In genomic region chr12:40898414-40899027, GRCm38 (mm10) we compare ENCODE assay signal across 12 mouse cellular contexts.
DNase-seq lines count a peak whose midpoint lies in the region; ATAC-seq and TF ChIP-seq lines count a peak whose summit lies in the region.
"Had no signal": no experiment of that assay in that cellular context is flagged by ENCODE, and none has a peak within 500 bp of the region (broad histone marks: within the 10 kb centered on the region; RNA-seq: fewer than 3 reads in every experiment).

No protein-coding gene starts in this region.

- H3K27ac ChIP-seq in forebrain, postnatal 0 days (ENCODE audit: low read depth, low read length): no peak overlapping the region
- H3K27ac ChIP-seq in neural tube, embryonic 13.5 days (replicated peaks): no peak overlapping the region
- H3K27ac ChIP-seq: heart, embryonic 10.5 days; liver, embryonic 13.5 days had no signal

- H3K9me3 ChIP-seq in forebrain, postnatal 0 days (ENCODE audit: low read length): no peaks in the 10 kb centered on the region
- H3K9me3 ChIP-seq in neural tube, embryonic 13.5 days: no peaks in the 10 kb centered on the region
- H3K9me3 ChIP-seq: heart, embryonic 10.5 days; liver, embryonic 13.5 days had no signal

- peak; percentile 6 to 22 for DNase-seq in layer of hippocampus, postnatal 10 days (ENCODE audit: low spot score in 2 of 2)
- DNase-seq in layer of hippocampus, adult 9-10 months (ENCODE audit: low spot score): no peak
- peak; percentile 50 to 60 for DNase-seq in cerebellum, adult 18-20 months
- peak; percentile 22 for DNase-seq in forebrain, postnatal 0 days
- no peak for DNase-seq in left cerebral cortex, adult 9 months (ENCODE audit: low spot score in 2 of 2)
- no peak for DNase-seq in layer of hippocampus, adult 9-11 months
- DNase-seq in gastrocnemius, postnatal 25 days: no peak
- DNase-seq: liver, embryonic 13.5 days had no signal

- WGBS in forebrain, postnatal 0 days: 65% methylated on average over 8 of the region's 8 CpGs
- WGBS in neural tube, embryonic 13.5 days: 55% methylated on average over 8 of the region's 8 CpGs

- H3K4me1 ChIP-seq in forebrain, postnatal 0 days (ENCODE audit: insufficient read depth): no peaks in the 10 kb centered on the region
- H3K4me1 ChIP-seq in neural tube, embryonic 13.5 days (replicated peaks): peaks cover 7% of the 10 kb centered on the region; the same call in 1 of the 2 replicates
- H3K4me1 ChIP-seq: heart, embryonic 10.5 days had no signal

- H3K36me3 ChIP-seq in forebrain, postnatal 0 days (ENCODE audit: insufficient read depth): no peaks in the 10 kb centered on the region
- H3K36me3 ChIP-seq in neural tube, embryonic 13.5 days: no peaks in the 10 kb centered on the region
- H3K36me3 ChIP-seq: heart, embryonic 10.5 days; liver, embryonic 13.5 days had no signal

- H3K27me3 ChIP-seq in forebrain, postnatal 0 days (ENCODE audit: insufficient read depth, low read length): no peaks in the 10 kb centered on the region
- no peaks in the 10 kb centered on the region for H3K27me3 ChIP-seq in neural tube, embryonic 13.5 days
- H3K27me3 ChIP-seq: liver, embryonic 13.5 days had no signal

- peak; percentile 34; the same call in 1 of the 2 replicates for ATAC-seq in forebrain, postnatal 0 days
- peak; percentile 89 for ATAC-seq in neural tube, embryonic 13.5 days (ENCODE audit: low read depth)
- ATAC-seq: intestine, postnatal 0 days had no signal

- H3K9ac ChIP-seq in forebrain, postnatal 0 days: no peak overlapping the region
- H3K9ac ChIP-seq in neural tube, embryonic 13.5 days: no peak overlapping the region
- H3K9ac ChIP-seq: liver, embryonic 13.5 days had no signal

- no peak overlapping the region for H3K4me3 ChIP-seq in forebrain, postnatal 0 days (ENCODE audit: low read depth, low read length)
- no peak overlapping the region for H3K4me3 ChIP-seq in neural tube, embryonic 13.5 days
- H3K4me3 ChIP-seq: erythroblast, embryonic 14.5 days; heart, embryonic 10.5 days; liver, embryonic 13.5 days had no signal

- no peak for TF ChIP-seq CTCF in forebrain, postnatal 0 days (IDR thresholded peaks at IDR 0.05; ENCODE audit: low read depth)

- H3K4me2 ChIP-seq in forebrain, postnatal 0 days (ENCODE audit: low read depth): no peak overlapping the region
- no peak overlapping the region for H3K4me2 ChIP-seq in neural tube, embryonic 13.5 days
- H3K4me2 ChIP-seq: liver, embryonic 13.5 days had no signal

Comparison
In these comparisons a context has a peak if more than half of its experiments do, and no peak if none do; other contexts are left out.
1. DNase-seq: peak in layer of hippocampus, postnatal 10 days (2 of 2), cerebellum, adult 18-20 months (2 of 2) and forebrain, postnatal 0 days (single experiment); none in layer of hippocampus, adult 9-10 months (single experiment), left cerebral cortex, adult 9 months (0 of 2), layer of hippocampus, adult 9-11 months (single experiment) and gastrocnemius, postnatal 25 days (single experiment).